Mouse (Mus musculus) embryo, embryonic 11 days (tissue): Measurements from ENCODE around the gene Golga2.
"Not testable (repeated sequence)": the region's sequence is repeated elsewhere in the genome, so short reads cannot be mapped to it uniquely, and the experiment has no call there.

Source experiments
- DNase-seq: peaks from one replicate; pipeline ENCODE4 v3.0.0-alpha.2; 2015

The Golga2 gene

GRCm38 (mm10) chr2:32289578-32289977 lies 2.4 kb downstream of the Golga2 start:
- peak; percentile 55 for DNase-seq

GRCm38 (mm10) chr2:32294348-32294747 lies 7.2 kb downstream of the Golga2 start:
- DNase-seq, result no peak

GRCm38 (mm10) chr2:32295285-32295684 lies 8.1 kb downstream of the Golga2 start:
- DNase-seq, result no peak

GRCm38 (mm10) chr2:32295842-32296241 lies 8.7 kb downstream of the Golga2 start:
- DNase-seq, result not testable (repeated sequence)

- no peak for DNase-seq
These were observed 12.3 kb downstream of the Golga2 start for GRCm38 (mm10) chr2:32299469-32299868.

- no peak for DNase-seq
These were observed 15.8 kb downstream of the Golga2 start for GRCm38 (mm10) chr2:32302952-32303351.

- peak; percentile 73 for DNase-seq
These were observed 17.1 kb downstream of the Golga2 start for GRCm38 (mm10) chr2:32304145-32304832.

- DNase-seq, result no peak
These were observed 18.5 kb downstream of the Golga2 start for GRCm38 (mm10) chr2:32305668-32306067.

- DNase-seq, result no peak
These were observed 19.0 kb downstream of the Golga2 start for GRCm38 (mm10) chr2:32306176-32306575.

GRCm38 (mm10) chr2:32307247-32307798 lies 20.1 kb downstream of the Golga2 start:
- no peak for DNase-seq

GRCm38 (mm10) chr2:32307941-32308760 lies 21.0 kb downstream of the Golga2 start:
- DNase-seq, result peak; percentile 76

- DNase-seq, result no peak
These were observed 21.8 kb downstream of the Golga2 start for GRCm38 (mm10) chr2:32308870-32309568.

GRCm38 (mm10) chr2:32310096-32310845 lies 23.1 kb downstream of the Golga2 start:
- no peak for DNase-seq

GRCm38 (mm10) chr2:32311443-32312317 lies 24.5 kb downstream of the Golga2 start:
- peak; percentile 42 for DNase-seq

GRCm38 (mm10) chr2:32312318-32312964 lies 25.3 kb downstream of the Golga2 start:
- peak; percentile 95 for DNase-seq

GRCm38 (mm10) chr2:32314831-32315230 lies 27.6 kb downstream of the Golga2 start:
- no peak for DNase-seq

GRCm38 (mm10) chr2:32315751-32316150 lies 28.6 kb downstream of the Golga2 start:
- DNase-seq, result peak; percentile 64

GRCm38 (mm10) chr2:32316887-32317656 lies 29.9 kb downstream of the Golga2 start:
- peak; percentile 83 for DNase-seq

GRCm38 (mm10) chr2:32317791-32318417 lies 30.7 kb downstream of the Golga2 start:
- DNase-seq, result peak; percentile 95
